Mouse (Mus musculus) heart, adult 9 months (tissue): ENCODE data around the gene Erbb4.

Experiments
- DNase-seq, 2 experiments: peaks; one replicate each; pipeline ENCODE4 v3.0.0; 2022; ENCODE audit warnings: low spot score in 2 of 2

Erbb4 gene

GRCm38 (mm10) chr1:69107485-69108158 is at the start of gene Erbb4:
Gene Erbb4, minus strand, starts transcription at chr1:69108059.
- peak; percentile 3 for DNase-seq

- no peak for DNase-seq
These were observed 49.5 kb upstream of the Erbb4 start for GRCm38 (mm10) chr1:69157346-69157745.

- DNase-seq: no peak
These were observed 33.5 kb upstream of the Erbb4 start for GRCm38 (mm10) chr1:69141341-69141740.

- no peak for DNase-seq
These were observed 31.6 kb upstream of the Erbb4 start for GRCm38 (mm10) chr1:69139519-69139868.

DNA sequence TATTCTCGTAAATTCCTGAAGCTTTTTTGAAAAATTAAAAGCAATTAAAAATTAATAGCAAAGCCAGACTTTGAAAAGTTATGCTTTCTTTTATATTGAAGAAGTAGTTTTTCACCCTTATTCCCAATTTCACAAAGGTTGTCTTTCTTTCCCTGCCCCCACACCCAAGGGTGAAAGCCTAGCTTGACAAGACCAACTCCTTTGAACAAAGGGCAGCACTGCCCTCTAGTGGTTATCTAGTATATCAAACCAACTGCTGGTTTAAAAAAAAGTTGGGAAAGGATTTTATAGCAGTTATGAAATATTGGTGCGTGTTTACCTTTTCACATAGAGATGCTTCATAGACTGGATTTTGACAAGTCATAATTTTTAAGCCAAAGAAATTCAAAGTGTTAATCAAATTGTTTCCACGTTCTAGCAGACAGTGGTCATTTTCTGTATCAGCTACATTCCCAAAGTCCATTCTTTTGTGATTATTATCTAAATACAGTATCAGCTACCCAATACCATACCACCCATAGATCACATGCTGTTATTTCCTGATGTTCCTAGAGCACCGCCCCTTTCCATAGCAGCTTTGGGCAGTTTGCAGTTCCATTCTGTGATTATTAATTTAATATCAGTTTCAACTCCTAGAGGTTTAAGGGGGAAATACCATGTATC is 31.1 kb upstream of the Erbb4 start:
- DNase-seq: peak in 1 of 2 experiments; percentile 8

DNA sequence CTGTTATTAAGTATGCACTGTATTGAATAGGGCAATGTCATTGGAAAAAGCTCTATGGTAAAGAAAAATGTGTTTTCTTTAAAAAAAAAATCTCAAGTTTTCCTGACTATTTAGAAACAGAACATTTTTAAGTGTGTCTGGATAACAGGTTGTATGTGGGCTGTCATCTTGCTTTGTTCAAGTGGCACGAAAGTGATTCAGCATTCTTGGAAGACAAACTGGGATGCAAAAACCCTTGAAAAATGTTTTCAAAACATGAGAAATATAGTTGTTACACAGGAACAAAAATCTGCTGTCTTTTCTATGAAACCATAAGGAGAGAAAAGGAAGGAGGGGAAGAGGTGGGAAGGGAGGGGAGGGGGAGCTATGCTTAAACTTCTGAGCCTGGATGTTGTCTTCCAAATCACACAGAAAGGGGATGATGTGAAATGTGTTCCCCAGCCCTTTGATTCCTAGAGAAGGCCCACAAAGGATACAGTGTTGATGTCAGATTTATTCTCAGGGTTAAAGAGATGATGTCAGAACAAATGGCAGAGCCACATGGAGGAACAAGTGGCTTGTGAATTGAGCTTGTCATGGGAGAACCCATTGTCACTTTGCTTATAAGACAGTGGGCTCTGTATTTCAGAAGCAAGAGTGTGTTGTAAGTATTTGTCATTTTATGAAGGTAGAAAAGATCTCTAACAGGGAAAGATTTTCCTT is 16.4 kb upstream of the Erbb4 start:
- no peak for DNase-seq

GRCm38 (mm10) chr1:69118249-69118938 is 10.5 kb upstream of the Erbb4 start:
- peak in 1 of 2 experiments; percentile 5 for DNase-seq

GRCm38 (mm10) chr1:69108159-69108925 is 483 bp upstream of the Erbb4 start:
- peak; percentile 35 to 36 for DNase-seq

DNA sequence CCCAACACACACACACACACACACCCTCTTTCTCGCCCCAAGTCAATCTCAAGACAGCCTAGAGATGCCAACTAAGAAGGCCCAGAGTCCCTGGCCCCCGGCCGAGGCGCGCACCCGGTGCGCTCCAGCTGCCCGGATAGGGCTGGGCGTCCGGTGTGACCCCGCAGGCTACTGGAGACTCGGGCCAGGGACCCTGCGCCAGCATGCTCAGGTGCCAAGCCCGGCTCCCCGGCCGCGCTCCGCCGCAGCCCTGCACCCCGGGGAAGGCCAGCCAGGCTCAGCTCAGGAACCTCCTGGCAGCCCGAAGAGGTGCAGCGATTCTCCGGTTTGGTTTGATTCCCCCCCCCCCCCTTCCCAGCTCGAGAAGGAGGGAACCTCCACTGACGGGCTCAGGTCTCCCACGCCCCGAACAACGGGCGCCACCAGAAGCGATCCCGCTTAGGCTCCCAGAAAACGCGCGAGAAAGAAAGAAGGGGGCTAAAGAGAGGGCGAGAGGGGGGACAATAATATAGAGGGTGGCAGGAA is 860 bp downstream of the Erbb4 start:
- peak; percentile 28 to 31 for DNase-seq

GRCm38 (mm10) chr1:69106322-69106761 is 1.5 kb downstream of the Erbb4 start:
- peak; percentile 25 to 39 for DNase-seq

- peak; percentile 43 to 72 for DNase-seq
These were observed 2.2 kb downstream of the Erbb4 start for GRCm38 (mm10) chr1:69105493-69106321.

GRCm38 (mm10) chr1:69105096-69105492 is 2.8 kb downstream of the Erbb4 start:
- peak in 1 of 2 experiments; percentile 10 for DNase-seq

DNA sequence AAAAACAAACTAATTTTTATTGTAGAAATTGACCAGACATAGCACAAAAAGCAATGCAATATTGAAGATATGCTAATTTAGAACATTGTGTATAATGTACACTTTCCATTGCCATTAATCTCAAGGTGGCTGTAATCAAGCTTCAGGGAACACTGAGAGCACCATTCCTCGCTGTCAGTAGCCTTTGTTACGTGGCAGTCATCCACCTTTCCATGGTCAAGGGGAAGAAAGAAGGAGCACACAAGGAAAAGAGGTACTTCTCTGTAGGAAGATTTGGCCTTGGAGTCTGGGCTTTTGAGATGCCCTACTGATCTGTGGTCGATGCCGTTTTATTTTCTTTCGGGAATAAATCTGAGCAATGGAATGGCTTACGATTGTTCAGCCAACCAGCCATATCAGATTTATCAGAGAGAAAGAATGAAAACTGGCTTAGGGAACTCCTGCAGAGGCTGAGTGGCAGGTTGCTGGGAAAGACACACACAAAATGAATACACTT is 4.6 kb downstream of the Erbb4 start:
- DNase-seq: no peak

- DNase-seq: no peak
These were observed 6.2 kb downstream of the Erbb4 start for GRCm38 (mm10) chr1:69101670-69102069.

DNA sequence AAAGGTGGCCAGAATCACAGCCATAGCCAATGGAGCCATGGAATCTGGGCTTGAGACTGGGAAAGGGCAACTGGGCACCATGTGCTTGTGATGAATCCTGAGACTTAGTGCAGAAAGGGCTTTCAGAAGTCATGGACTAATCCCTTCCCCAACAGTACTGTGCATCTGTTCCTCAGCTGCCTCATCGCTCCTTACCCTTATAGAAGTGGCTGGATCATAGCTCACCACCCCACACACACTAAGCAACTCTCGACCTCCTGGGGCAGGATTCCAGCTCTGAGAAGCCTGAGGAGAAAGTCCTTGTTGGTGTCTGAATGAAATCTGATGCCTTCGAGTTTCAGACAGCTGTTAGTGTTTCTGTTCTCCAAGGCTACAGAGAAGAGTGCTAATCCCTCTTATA is 14.8 kb downstream of the Erbb4 start:
- DNase-seq: no peak

DNA sequence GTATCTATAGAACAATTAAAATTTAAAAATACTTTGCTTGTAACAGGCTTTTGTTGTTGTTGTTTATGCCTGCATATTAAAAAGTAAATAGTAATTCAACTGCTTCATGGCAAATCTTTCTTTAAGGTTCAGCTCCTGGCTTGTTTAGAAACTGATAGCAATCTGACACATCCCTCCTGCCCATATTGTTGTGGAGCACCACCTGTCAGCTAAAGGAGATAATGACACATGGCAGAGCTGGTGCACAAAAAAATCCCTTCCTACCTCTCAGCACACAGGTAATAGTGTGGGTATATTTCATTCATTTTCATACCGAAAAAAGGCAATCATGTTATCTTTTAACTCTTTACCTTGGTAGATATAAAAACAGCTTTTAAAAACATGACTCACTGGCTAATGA is 18.5 kb downstream of the Erbb4 start:
- no peak for DNase-seq

GRCm38 (mm10) chr1:69085753-69086152 is 22.1 kb downstream of the Erbb4 start:
- peak in 1 of 2 experiments; percentile 13 for DNase-seq

- no peak for DNase-seq
These were observed 58.9 kb downstream of the Erbb4 start for GRCm38 (mm10) chr1:69048918-69049317.

DNA sequence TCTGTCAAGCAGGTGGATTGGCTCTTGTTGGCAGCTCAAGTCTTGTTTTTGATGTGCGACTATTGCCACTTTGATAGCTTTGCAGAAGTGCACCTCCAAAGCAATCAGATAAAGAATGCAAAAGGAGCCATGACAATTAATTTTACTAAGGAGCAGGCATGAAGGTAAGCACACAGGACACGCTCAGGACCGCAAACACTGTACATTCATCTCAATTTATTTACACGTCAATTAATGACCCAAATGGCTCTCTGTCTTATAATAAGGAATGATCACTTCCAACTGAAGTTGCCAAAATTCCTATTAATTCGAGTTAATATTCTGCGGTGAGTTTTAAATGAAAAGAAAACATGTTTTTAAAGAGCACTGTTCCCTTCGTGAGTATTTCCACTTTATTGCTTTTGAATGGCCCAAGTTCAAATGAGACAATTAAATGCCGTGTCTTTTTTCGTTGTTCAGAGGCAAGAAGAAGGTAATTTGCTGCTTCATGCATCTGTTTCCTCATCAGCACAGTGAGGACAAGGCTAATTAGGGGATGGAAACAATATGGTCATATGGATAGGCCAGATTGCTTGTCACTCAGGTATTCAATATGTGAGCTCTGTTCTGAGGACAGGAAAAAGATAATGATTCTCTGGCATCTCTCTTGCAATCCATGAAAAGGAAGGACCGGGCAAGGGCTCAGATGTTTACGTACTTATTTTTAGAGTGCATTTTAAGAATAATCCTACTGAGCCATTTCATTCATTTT is 61.5 kb downstream of the Erbb4 start:
- no peak for DNase-seq
